Mouse (Mus musculus) left cerebral cortex, adult 6 months (tissue): ENCODE measurements around the gene Rora. TPM values are rescaled to one million over a fixed set of nuclear protein-coding genes. Genes with fewer than 3 reads are reported as not detected.

ENCODE experiments used
- long read RNA-seq, 2 experiments: library from polyadenylated mRNA; unstranded; transcript quantifications; one replicate each; pipeline ENCODE4 v2.0.0; 2019 to 2020
- polyA plus RNA-seq: library from polyadenylated mRNA; unstranded; fragments of <200 nt; fragmentation: Nextera tagmentation; gene quantifications from 2 replicates; pipeline ENCODE4 v1.2.3, GENCODE M21; 2021

Gene Rora
- polyA plus RNA-seq: 36.1 and 37.4 TPM in 2 replicates
- long read RNA-seq, experiment 1, transcript Rora-202 (10 exons, 2,591 nt): major isoform, 103 of 159 reads
- long read RNA-seq, experiment 1, partial matches to known transcripts: 12 of 159 reads
- long read RNA-seq, experiment 1, other reads (novel, unspliced or antisense): 44 of 159 reads
- long read RNA-seq, experiment 2, transcript Rora-202 (10 exons, 2,591 nt): major isoform, 51 of 91 reads
- long read RNA-seq, experiment 2, partial matches to known transcripts: 13 of 91 reads
- long read RNA-seq, experiment 2, other reads (novel, unspliced or antisense): 27 of 91 reads

DNA sequence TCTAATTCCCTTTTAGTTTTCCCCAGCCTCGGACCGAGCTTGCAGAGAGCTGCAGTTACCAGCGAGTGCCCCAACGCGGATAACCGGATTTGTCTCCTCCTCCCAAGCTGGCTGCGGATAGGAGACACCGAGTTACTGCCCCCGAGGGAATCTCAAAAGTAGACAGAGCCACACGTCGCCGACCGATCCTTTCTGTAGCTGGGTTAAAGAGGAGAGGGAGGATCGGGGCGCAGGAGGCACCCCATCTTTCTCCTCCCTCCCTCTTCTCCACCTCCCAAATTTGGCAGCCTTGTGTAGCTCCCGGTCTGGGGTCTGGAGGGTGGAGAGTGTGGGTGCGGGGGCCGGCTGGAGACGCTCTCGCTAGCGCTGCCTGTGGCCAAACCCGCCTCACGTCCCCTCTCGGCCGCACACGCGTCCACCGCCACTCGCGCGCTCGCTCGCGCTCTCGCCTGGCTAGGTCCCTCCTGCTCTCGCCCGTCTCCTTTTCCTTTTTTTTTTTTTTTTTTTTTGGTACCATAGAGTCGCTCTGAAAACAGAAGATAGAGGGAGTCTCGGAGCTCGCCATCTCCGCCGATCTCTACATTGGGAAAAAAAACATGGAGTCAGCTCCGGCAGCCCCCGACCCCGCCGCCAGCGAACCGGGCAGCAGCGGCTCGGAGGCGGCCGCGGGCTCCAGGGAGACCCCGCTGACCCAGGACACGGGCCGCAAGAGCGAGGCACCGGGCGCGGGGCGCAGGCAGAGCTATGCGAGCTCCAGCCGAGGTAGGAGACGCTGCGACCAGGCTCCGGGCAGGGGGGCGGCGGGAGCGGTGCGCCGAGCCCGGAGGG is at the start of gene Rora:
Rora (plus strand) TSS at position 576 of the 828 bp plus-strand sequence.

GRCm38 (mm10) chr9:69397760-69398452 is 744.3 kb downstream of the Rora start, which contains the start of gene Ice2:
Gene Ice2, plus strand, starts transcription at chr9:69397906.

